Mouse (Mus musculus): ENCODE results near the gene Angptl7.

Angptl7 gene

DNA sequence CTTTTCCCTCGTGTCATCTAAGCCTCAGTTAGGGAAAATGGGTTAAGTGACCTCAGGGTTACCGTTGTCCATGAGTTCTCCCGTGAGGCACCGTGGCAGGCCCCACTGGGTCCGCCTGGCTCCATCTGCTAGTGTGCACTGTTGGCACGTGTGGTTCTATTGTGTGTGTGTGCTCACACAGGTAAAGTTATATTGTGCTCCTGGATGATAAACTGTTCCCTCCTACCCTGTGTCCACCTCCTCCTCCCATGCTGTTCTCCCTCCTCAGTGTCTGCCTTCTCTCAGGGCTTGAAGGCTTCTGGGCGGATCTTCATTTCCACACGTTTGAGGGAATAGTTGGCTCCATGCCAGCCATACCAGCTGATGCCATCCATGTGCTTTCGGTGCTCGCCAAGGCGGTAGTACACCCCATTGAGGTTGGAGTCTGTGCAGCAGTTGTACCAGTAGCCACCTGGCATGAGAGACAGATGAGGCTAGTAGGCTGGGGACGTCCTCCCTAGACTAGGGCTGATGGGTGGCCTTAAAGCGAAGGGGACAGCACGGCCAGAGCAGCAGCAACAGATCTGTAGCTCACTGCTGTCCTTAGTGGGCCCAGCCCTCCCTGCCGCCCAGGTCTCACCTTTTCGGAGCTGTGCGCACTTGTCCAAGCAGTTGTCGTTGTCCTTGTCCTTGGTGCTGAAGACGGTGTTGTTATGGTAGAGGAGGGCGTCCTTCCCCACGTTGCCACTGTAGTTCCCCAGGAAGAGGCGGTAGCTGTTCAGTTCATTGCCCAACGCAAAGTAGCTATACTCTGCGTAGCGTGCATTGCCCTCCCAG lies 4.2 kb downstream of the Angptl7 start:
- DNase-seq (ENCODE audit: low spot score): no peak

GRCm38 (mm10) chr4:148495160-148495559 lies 5.1 kb downstream of the Angptl7 start:
- DNase-seq (ENCODE audit: low spot score): no peak

DNA sequence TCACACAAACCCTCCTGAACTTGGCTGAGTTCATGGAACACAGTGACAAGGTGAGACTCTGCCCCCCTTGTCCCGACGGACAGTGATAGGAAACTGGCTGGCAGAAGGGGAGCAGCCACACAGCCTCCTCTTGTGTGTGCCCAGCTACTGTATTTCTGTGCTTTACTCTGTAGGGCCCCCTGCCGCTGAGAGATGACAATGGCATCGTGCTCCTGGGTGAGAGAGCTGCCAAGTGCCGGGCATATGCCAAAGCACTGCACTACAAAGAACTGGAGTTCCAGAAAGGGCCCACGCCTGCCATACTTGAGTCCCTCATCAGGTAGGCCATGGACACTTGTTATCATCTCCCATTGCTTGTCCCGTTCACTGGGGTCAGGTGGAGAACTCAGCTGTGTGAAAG lies 8.8 kb downstream of the Angptl7 start:
- peak; percentile 54 for DNase-seq (ENCODE audit: low spot score)

GRCm38 (mm10) chr4:148490502-148490901 lies 9.8 kb downstream of the Angptl7 start:
- DNase-seq (ENCODE audit: low spot score): peak; percentile 62

- no peak for DNase-seq (ENCODE audit: low spot score)
Measured at GRCm38 (mm10) chr4:148487841-148488240, 12.4 kb downstream of the Angptl7 start.

- DNase-seq (ENCODE audit: low spot score): no peak
Measured at GRCm38 (mm10) chr4:148484511-148484910, 15.7 kb downstream of the Angptl7 start.

- no peak for DNase-seq (ENCODE audit: low spot score)
Measured at GRCm38 (mm10) chr4:148481557-148482168, 18.6 kb downstream of the Angptl7 start.

- DNase-seq (ENCODE audit: low spot score): no peak
Measured at GRCm38 (mm10) chr4:148480245-148480644, 20.0 kb downstream of the Angptl7 start.

DNA sequence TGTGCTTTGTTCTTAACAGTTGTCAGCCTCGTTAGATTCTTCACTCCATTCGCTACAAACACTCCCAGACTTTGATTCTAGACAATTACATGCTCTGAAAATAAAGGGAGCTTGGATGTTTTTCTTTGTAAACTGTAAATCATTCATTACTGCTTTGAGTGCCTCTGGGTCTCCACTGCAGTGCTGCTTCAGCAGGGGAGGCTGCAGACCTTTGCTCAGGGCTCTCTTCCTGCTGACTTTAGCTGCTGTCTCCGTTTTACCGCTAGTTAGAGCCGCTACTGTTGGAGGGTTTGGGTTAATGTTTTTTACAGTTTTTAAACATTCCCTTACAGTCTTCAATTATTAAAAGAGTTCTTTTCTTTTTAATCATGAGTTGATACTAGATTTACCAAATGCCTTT lies 26.8 kb downstream of the Angptl7 start:
- DNase-seq (ENCODE audit: low spot score): no peak

- no peak for DNase-seq (ENCODE audit: low spot score)
Measured at GRCm38 (mm10) chr4:148472436-148473174, 27.7 kb downstream of the Angptl7 start.

DNA sequence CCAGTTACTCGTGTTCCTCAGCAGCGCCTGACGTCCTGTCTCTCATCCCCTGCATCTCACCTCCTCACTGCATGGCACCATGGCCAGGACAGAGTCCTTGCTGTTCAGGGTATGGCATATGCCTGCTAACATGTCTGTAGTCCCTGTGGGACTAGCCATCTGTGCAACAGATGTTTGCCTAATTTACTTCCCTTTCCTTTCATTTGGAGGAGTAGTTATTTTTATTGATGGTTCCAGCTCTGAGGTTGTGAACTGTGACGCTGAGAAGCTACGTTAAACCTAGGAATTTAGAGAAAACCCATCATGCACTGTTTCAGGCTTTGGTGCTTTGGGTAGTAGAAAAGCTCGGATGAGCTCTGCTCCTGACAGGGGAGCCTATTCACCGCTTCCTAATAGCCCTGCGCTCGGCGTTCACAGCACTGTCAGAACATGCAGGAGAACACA lies 28.9 kb downstream of the Angptl7 start:
- no peak for DNase-seq (ENCODE audit: low spot score)

GRCm38 (mm10) chr4:148469487-148470252 lies 30.6 kb downstream of the Angptl7 start:
- no peak for DNase-seq (ENCODE audit: low spot score)

DNA sequence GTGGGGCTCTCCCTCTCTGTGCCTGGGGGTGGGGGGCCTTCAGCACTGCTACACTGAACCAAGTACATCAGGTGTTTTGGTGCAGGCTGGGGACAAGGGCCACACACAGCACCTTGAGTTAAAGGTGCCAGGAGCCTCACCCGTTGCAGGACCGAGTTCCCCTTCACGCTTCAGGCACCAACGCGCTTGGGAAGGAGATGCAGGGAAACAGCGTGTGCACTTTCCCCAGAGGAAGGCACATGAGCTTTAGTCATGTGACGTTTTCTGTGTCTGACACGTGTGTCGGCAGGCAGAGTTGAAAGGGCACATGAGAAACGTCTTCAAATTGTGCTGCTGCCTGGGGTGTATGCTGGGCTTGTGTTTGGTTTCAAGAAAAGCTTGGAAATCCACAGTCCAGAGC lies 31.9 kb downstream of the Angptl7 start:
- no peak for DNase-seq (ENCODE audit: low spot score)

GRCm38 (mm10) chr4:148466511-148467079 lies 33.7 kb downstream of the Angptl7 start:
- no peak for DNase-seq (ENCODE audit: low spot score)

DNA sequence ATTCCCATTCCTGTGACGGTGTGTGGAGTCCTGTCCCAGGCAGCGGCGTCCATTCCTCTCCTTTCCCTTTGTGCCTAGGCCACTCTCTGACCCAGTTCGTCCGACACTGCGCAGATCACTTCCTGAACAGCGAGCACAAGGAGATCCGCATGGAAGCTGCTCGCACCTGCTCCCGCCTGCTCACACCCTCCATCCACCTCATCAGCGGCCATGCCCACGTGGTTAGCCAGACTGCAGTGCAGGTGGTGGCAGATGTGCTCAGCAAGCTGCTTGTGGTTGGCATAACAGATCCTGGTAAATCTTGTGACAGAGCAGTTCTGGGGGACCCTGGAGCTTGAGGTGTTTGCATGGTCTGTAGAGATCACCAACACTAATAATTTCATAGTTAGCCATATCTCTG lies 35.4 kb downstream of the Angptl7 start:
- no peak for DNase-seq (ENCODE audit: low spot score)

DNA sequence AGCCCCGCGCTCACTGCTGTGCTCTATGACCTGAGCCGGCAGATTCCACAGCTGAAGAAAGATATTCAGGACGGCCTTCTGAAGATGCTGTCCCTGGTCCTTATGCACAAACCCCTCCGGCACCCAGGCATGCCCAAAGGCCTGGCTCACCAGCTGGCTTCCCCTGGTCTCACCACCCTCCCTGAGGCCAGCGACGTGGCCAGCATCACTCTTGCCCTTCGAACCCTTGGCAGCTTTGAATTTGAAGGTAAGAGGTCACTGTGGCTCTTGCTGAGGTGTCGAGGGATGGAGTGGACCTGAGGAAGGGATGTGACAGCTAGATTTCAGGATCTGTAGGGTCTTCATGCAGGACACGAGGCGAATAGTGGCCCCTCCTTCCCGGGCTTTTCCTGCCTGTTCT lies 36.0 kb downstream of the Angptl7 start:
- no peak for DNase-seq (ENCODE audit: low spot score)

GRCm38 (mm10) chr4:148463208-148463960 lies 36.9 kb downstream of the Angptl7 start:
- no peak for DNase-seq (ENCODE audit: low spot score)

DNA sequence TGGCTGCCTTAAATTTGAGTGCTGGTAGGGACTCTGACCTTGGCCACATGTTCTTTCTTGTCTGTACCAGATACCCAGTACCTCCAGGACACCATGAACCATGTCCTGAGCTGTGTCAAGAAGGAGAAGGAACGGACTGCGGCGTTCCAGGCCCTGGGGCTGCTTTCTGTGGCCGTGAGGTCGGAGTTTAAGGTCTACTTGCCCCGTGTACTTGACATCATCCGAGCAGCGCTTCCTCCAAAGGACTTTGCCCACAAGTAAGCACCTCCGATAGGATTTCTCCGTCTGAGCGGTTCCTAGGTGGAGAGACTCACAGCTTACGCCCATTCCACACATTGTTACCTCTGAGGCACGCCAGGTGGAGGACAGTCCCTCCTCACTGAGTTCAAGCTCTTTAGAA lies 37.5 kb downstream of the Angptl7 start:
- DNase-seq (ENCODE audit: low spot score): no peak

GRCm38 (mm10) chr4:148461772-148462171 lies 38.5 kb downstream of the Angptl7 start:
- DNase-seq (ENCODE audit: low spot score): no peak

- no peak for DNase-seq (ENCODE audit: low spot score)
Measured at GRCm38 (mm10) chr4:148460656-148461284, 39.5 kb downstream of the Angptl7 start.
